Mouse (Mus musculus) hindbrain, embryonic 14.5 days (tissue): Measurements from ENCODE around the gene Syk. TPM values are rescaled to one million over a fixed set of nuclear protein-coding genes. Genes with fewer than 3 reads are reported as not detected.
A peak's percentile ranks its signal among the peaks of the same experiment; 100 is the strongest.

ENCODE experiments used
- ATAC-seq: fragments of 200-750 bp; cut with Nextera tagmentation; 2 replicates; pipeline ENCODE4 v1.8.0; 2017; ENCODE audit warnings: moderate number of reproducible peaks, mild to moderate bottlenecking, moderate TSS enrichment, moderate library complexity; ENCODE audit not compliant: low FRiP score
- DNase-seq: peaks from one replicate; pipeline ENCODE4 v3.0.0-alpha.2; 2015; ENCODE audit warnings: low spot score
- H3K27ac ChIP-seq: fragments of 300-500 bp; sonication (generic); 2 replicates; pipeline ENCODE4 v1.5.1; 2014; ENCODE audit warnings: mild to moderate bottlenecking, moderate library complexity
- H3K27me3 ChIP-seq: fragments of 300-500 bp; sonication (generic); 2 replicates; pipeline ENCODE4 v1.6.1; 2014; ENCODE audit warnings: mild to moderate bottlenecking, low read length, mixed read lengths; ENCODE audit not compliant: control insufficient read depth, insufficient read depth
- H3K36me3 ChIP-seq: fragments of 300-500 bp; sonication (generic); replicated peaks from 2 replicates; pipeline ENCODE4 v1.6.1; 2014; ENCODE audit not compliant: control insufficient read depth, insufficient read depth
- H3K4me1 ChIP-seq: fragments of 300-500 bp; sonication (generic); replicated peaks from 2 replicates; pipeline ENCODE4 v1.6.1; 2014; ENCODE audit warnings: antibody characterized with exemption, low read length, mixed read lengths; ENCODE audit not compliant: control insufficient read depth, insufficient read depth
- H3K4me2 ChIP-seq: fragments of 300-500 bp; sonication (generic); replicated peaks from 2 replicates; pipeline ENCODE4 v1.6.1; 2014; ENCODE audit warnings: mild to moderate bottlenecking, moderate library complexity
- H3K4me3 ChIP-seq: fragments of 300-500 bp; sonication (generic); replicated peaks from 2 replicates; pipeline ENCODE4 v1.5.1; 2014; ENCODE audit warnings: mild to moderate bottlenecking, low read length
- H3K9ac ChIP-seq: fragments of 300-500 bp; sonication (generic); 2 replicates; pipeline ENCODE4 v1.6.1; 2014
- H3K9me3 ChIP-seq: fragments of 300-500 bp; sonication (generic); 2 replicates; pipeline ENCODE4 v1.6.1; 2016; ENCODE audit warnings: low read length; ENCODE audit not compliant: control insufficient read depth
- WGBS: fragments of 180-500 bp; shearing (Covaris S2); extraction: QIAGEN DNeasy Blood & Tissue Kit; methylation state at CpG from one replicate; pipeline ENCODE4 v1.1.7; 2014; 5-methylcytosine and 5-hydroxymethylcytosine counted together
- polyA plus RNA-seq: library from polyadenylated mRNA; unstranded; fragments of >200 nt; fragmentation: Nextera tagmentation; extraction: Ambion mirVana; gene quantifications from 2 replicates; pipeline ENCODE4 v1.2.1, GENCODE M21; 2014

The Syk gene
- polyA plus RNA-seq, 1 experiment from 2014 or later: 2.0 TPM

GRCm38 (mm10) chr13:52675526-52676294 is 92.7 kb downstream of the Syk start:
- H3K4me3 ChIP-seq: no peak overlapping the region
- no peak overlapping the region for H3K27ac ChIP-seq
- no peaks in the 10 kb centered on the region for H3K27me3 ChIP-seq
- H3K4me2 ChIP-seq: no peak overlapping the region
- ATAC-seq (no peak), DNase-seq (no peak)
- no peaks in the 10 kb centered on the region for H3K9me3 ChIP-seq
- no peaks in the 10 kb centered on the region for H3K4me1 ChIP-seq
- 74% methylated on average over 8 of the region's 8 CpGs for WGBS
- no peak overlapping the region for H3K9ac ChIP-seq
- H3K36me3 ChIP-seq: no peaks in the 10 kb centered on the region

- Histone ChIP-seq H3K36me3 (no peaks in the 10 kb centered on the region), H3K4me3 (no peak overlapping the region), H3K27ac (no peak overlapping the region), H3K4me1 (no peaks in the 10 kb centered on the region), H3K4me2 (no peak overlapping the region), H3K9me3 (no peaks in the 10 kb centered on the region), H3K9ac (no peak overlapping the region), H3K27me3 (no peaks in the 10 kb centered on the region)
- ATAC-seq: no peak
- 71% methylated on average over 5 of the region's 5 CpGs for WGBS
- no peak for DNase-seq
Observed at GRCm38 (mm10) chr13:52676671-52677445, 93.9 kb downstream of the Syk start.

- DNase-seq: peak; percentile 68
Observed at GRCm38 (mm10) chr13:52679906-52680305, 96.9 kb downstream of the Syk start.

GRCm38 (mm10) chr13:52682107-52682506 is 99.1 kb downstream of the Syk start:
- no peak overlapping the region for H3K4me3 ChIP-seq
- no peak overlapping the region for H3K9ac ChIP-seq
- no peak overlapping the region for H3K4me2 ChIP-seq
- H3K36me3 ChIP-seq: no peaks in the 10 kb centered on the region
- no peak for DNase-seq
- H3K4me1 ChIP-seq: 0 out of 2 replicates have a peak, but pooled peaks cover 5% of the 10 kb centered on the region
- H3K27ac ChIP-seq: no peak overlapping the region
- no peak for ATAC-seq
- WGBS: 23% methylated on average over 5 of the region's 5 CpGs
- no peaks in the 10 kb centered on the region for H3K27me3 ChIP-seq
- H3K9me3 ChIP-seq: no peaks in the 10 kb centered on the region

More at GRCm38 (mm10) chr13:52679906-52680305, 96.9 kb downstream of the Syk start:
- H3K4me1 ChIP-seq: 0 out of 2 replicates have a peak, but pooled peaks cover 5% of the 10 kb centered on the region
- H3K9me3 ChIP-seq: no peaks in the 10 kb centered on the region
- no peak overlapping the region for H3K9ac ChIP-seq
- H3K4me3 ChIP-seq: no peak overlapping the region
- 30% methylated on average over 5 of the region's 5 CpGs for WGBS
- H3K36me3 ChIP-seq: no peaks in the 10 kb centered on the region
- H3K27me3 ChIP-seq: no peaks in the 10 kb centered on the region
- ATAC-seq: peak; percentile 72; the same call in 1 of the 2 replicates
- H3K27ac ChIP-seq: no peak overlapping the region
- no peak overlapping the region for H3K4me2 ChIP-seq

- H3K27ac ChIP-seq: no peak overlapping the region
- no peak overlapping the region for H3K9ac ChIP-seq
- no peak overlapping the region for H3K4me2 ChIP-seq
- ATAC-seq (no peak), DNase-seq (no peak)
- H3K4me3 ChIP-seq: no peak overlapping the region
- H3K27me3 ChIP-seq: no peaks in the 10 kb centered on the region
- 93% methylated on average over 13 of the region's 13 CpGs for WGBS
- no peaks in the 10 kb centered on the region for H3K36me3 ChIP-seq
- no peaks in the 10 kb centered on the region for H3K4me1 ChIP-seq
- no peaks in the 10 kb centered on the region for H3K9me3 ChIP-seq
Observed at GRCm38 (mm10) chr13:52690425-52690824, 107.5 kb downstream of the Syk start.

GRCm38 (mm10) chr13:52692311-52692710 is 109.3 kb downstream of the Syk start:
- DNase-seq (no peak), ATAC-seq (no peak)
- no peak overlapping the region for H3K9ac ChIP-seq
- H3K4me2 ChIP-seq: no peak overlapping the region
- no peaks in the 10 kb centered on the region for H3K4me1 ChIP-seq
- H3K27ac ChIP-seq: no peak overlapping the region
- H3K9me3 ChIP-seq: no peaks in the 10 kb centered on the region
- no peak overlapping the region for H3K4me3 ChIP-seq
- H3K36me3 ChIP-seq: no peaks in the 10 kb centered on the region
- H3K27me3 ChIP-seq: no peaks in the 10 kb centered on the region
- 87% methylated on average over 6 of the region's 6 CpGs for WGBS

GRCm38 (mm10) chr13:52694857-52695256 is 111.9 kb downstream of the Syk start:
- Histone ChIP-seq H3K9ac (no peak overlapping the region), H3K9me3 (no peaks in the 10 kb centered on the region), H3K4me3 (no peak overlapping the region), H3K27me3 (no peaks in the 10 kb centered on the region), H3K4me1 (no peaks in the 10 kb centered on the region), H3K4me2 (no peak overlapping the region), H3K36me3 (no peaks in the 10 kb centered on the region), H3K27ac (no peak overlapping the region)
- no peak for ATAC-seq
- DNase-seq: no peak
- WGBS: 88% methylated on average over 6 of the region's 6 CpGs

Other genes with a start within 250 kb of the Syk start
- 4.0 and 4.9 TPM in 2 replicates for gene Diras2, start 51.9 kb upstream of the Syk start, polyA plus RNA-seq